Mouse (Mus musculus): Measurements from ENCODE around the gene Ppp6r2. TPM values are rescaled to one million over a fixed set of nuclear protein-coding genes. Genes with fewer than 3 reads are reported as not detected.

Ppp6r2 gene
- polyA plus RNA-seq, 1 experiment from 2014 or later = 45.7 TPM

- no peak for DNase-seq (ENCODE audit: low spot score)
- Histone ChIP-seq H3K9me3 (no peaks in the 10 kb centered on the region), H3K27ac (peak overlapping the region; percentile 99), H3K27me3 (ENCODE audit: insufficient read depth, poor library complexity, severe bottlenecking) (0 out of 2 replicates have a peak, but pooled peaks cover 6% of the 10 kb centered on the region), H3K36me3 (0 out of 2 replicates have a peak, but pooled peaks cover 13% of the 10 kb centered on the region), H3K4me1 (replicated peaks) (peaks cover 98% of the 10 kb centered on the region), H3K4me3 (peak overlapping the region; percentile 87)
- WGBS = 15% methylated on average over 5 of the region's 5 CpGs
These were observed 34.2 kb upstream of the Ppp6r2 start for GRCm38 (mm10) chr15:89177121-89177520.

GRCm38 (mm10) chr15:89177576-89178259 is 33.6 kb upstream of the Ppp6r2 start:
- Histone ChIP-seq H3K4me3 (peak overlapping the region; percentile 87), H3K36me3 (0 out of 2 replicates have a peak, but pooled peaks cover 13% of the 10 kb centered on the region), H3K27ac (peak overlapping the region; percentile 99), H3K9me3 (no peaks in the 10 kb centered on the region), H3K4me1 (replicated peaks) (peaks cover 98% of the 10 kb centered on the region), H3K27me3 (ENCODE audit: insufficient read depth, poor library complexity, severe bottlenecking) (0 out of 2 replicates have a peak, but pooled peaks cover 6% of the 10 kb centered on the region)
- DNase-seq (ENCODE audit: low spot score) = no peak
- 79% methylated on average over 4 of the region's 4 CpGs for WGBS

DNA sequence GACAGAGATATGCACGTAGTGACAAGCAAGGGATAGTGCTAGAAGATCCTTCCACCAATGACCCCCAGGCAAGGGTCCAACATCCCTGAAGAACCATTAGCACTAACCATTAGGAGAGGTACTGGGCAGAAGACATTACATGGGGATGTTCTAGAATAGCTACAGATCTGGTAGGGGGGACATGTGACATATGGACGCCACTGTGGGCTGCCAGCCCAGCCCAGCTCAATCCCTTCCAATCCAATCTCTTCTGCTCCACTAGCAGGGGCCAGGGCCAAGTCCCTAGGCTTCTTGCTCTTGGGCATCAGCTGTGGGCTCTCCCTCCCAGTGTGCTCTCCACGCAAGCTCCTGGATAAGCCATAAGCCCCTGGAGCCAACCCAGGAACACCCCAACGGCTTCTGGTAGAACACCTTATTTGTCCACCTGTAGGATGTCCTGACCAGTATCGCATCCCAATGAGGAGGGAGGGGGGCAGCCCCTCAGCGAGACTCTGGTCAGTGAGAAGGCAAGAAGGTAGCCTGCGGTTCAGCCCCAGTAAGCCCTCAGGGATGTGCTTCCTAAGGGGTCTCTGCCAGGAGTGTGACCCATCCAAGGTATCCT is 33.0 kb upstream of the Ppp6r2 start:
- peak overlapping the region; percentile 99 for H3K27ac ChIP-seq
- peak overlapping the region; percentile 87 for H3K4me3 ChIP-seq
- WGBS = 72% methylated on average over 7 of the region's 7 CpGs
- H3K9me3 ChIP-seq = no peaks in the 10 kb centered on the region
- H3K4me1 ChIP-seq (replicated peaks) = peaks cover 97% of the 10 kb centered on the region
- H3K27me3 ChIP-seq (ENCODE audit: insufficient read depth, poor library complexity, severe bottlenecking) = 0 out of 2 replicates have a peak, but pooled peaks cover 6% of the 10 kb centered on the region
- no peak for DNase-seq (ENCODE audit: low spot score)
- 0 out of 2 replicates have a peak, but pooled peaks cover 13% of the 10 kb centered on the region for H3K36me3 ChIP-seq

- Histone ChIP-seq H3K9me3 (no peaks in the 10 kb centered on the region), H3K36me3 (0 out of 2 replicates have a peak, but pooled peaks cover 13% of the 10 kb centered on the region), H3K4me1 (replicated peaks) (peaks cover 97% of the 10 kb centered on the region), H3K27ac (peak overlapping the region; percentile 99), H3K27me3 (ENCODE audit: insufficient read depth, poor library complexity, severe bottlenecking) (0 out of 2 replicates have a peak, but pooled peaks cover 6% of the 10 kb centered on the region), H3K4me3 (peak overlapping the region; percentile 87)
- DNase-seq (ENCODE audit: low spot score) = peak; percentile 65
- 5% methylated on average over 16 of the region's 16 CpGs for WGBS
These were observed 32.3 kb upstream of the Ppp6r2 start for GRCm38 (mm10) chr15:89178954-89179629.

DNA sequence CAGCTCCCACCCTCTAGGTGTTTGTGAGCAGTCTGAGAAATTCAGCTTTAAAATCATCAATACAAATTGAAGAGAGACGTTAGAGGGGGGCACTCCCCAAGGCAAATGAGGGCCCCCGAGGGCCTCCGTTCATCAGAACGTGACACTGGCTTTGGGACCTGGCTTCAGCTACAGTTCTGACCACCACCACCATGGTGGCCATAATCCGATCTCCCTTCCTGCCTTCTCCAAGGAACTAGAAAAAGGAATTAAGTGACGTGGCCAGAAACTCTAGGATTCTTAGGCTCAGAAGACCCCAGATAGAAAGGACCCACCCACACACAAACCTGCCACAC is 31.8 kb upstream of the Ppp6r2 start:
- Histone ChIP-seq H3K27ac (peak overlapping the region; percentile 99), H3K27me3 (ENCODE audit: insufficient read depth, poor library complexity, severe bottlenecking) (0 out of 2 replicates have a peak, but pooled peaks cover 5% of the 10 kb centered on the region), H3K9me3 (no peaks in the 10 kb centered on the region), H3K4me1 (replicated peaks) (peaks cover 97% of the 10 kb centered on the region), H3K36me3 (peaks cover 17% of the 10 kb centered on the region), H3K4me3 (peak overlapping the region; percentile 87)
- no peak for DNase-seq (ENCODE audit: low spot score)
- WGBS = 3% methylated on average over 6 of the region's 6 CpGs

GRCm38 (mm10) chr15:89180081-89180541 is 31.2 kb upstream of the Ppp6r2 start:
- peak overlapping the region; percentile 99 for H3K27ac ChIP-seq
- peak overlapping the region; percentile 87 for H3K4me3 ChIP-seq
- DNase-seq (ENCODE audit: low spot score) = no peak
- no peaks in the 10 kb centered on the region for H3K27me3 ChIP-seq (ENCODE audit: insufficient read depth, poor library complexity, severe bottlenecking)
- under 1% methylated on average over 26 of the region's 26 CpGs for WGBS
- H3K4me1 ChIP-seq (replicated peaks) = peaks cover 93% of the 10 kb centered on the region
- H3K36me3 ChIP-seq = peaks cover 21% of the 10 kb centered on the region
- H3K9me3 ChIP-seq = no peaks in the 10 kb centered on the region

GRCm38 (mm10) chr15:89180571-89181229 is 30.7 kb upstream of the Ppp6r2 start, which contains the start of gene Plxnb2:
Plxnb2 (minus strand) TSS chr15:89180788.
- under 1% methylated on average over 72 of the region's 72 CpGs for WGBS
- DNase-seq (ENCODE audit: low spot score) = peak; percentile 90
- H3K4me1 ChIP-seq (replicated peaks) = peaks cover 87% of the 10 kb centered on the region
- peak within 1 kb of the TSS; percentile 99 for H3K27ac ChIP-seq
- peaks cover 21% of the 10 kb centered on the region for H3K36me3 ChIP-seq
- H3K27me3 ChIP-seq (ENCODE audit: insufficient read depth, poor library complexity, severe bottlenecking) = no peaks in the 10 kb centered on the region
- H3K9me3 ChIP-seq = no peaks in the 10 kb centered on the region
- H3K4me3 ChIP-seq = peak within 1 kb of the TSS; percentile 87

GRCm38 (mm10) chr15:89181561-89182270 is 29.6 kb upstream of the Ppp6r2 start:
- Histone ChIP-seq H3K27me3 (ENCODE audit: insufficient read depth, poor library complexity, severe bottlenecking) (no peaks in the 10 kb centered on the region), H3K9me3 (no peaks in the 10 kb centered on the region), H3K36me3 (peaks cover 25% of the 10 kb centered on the region), H3K4me3 (peak overlapping the region; percentile 87), H3K27ac (peak overlapping the region; percentile 99), H3K4me1 (replicated peaks) (peaks cover 77% of the 10 kb centered on the region)
- 78% methylated on average over 10 of the region's 10 CpGs for WGBS
- no peak for DNase-seq (ENCODE audit: low spot score)

DNA sequence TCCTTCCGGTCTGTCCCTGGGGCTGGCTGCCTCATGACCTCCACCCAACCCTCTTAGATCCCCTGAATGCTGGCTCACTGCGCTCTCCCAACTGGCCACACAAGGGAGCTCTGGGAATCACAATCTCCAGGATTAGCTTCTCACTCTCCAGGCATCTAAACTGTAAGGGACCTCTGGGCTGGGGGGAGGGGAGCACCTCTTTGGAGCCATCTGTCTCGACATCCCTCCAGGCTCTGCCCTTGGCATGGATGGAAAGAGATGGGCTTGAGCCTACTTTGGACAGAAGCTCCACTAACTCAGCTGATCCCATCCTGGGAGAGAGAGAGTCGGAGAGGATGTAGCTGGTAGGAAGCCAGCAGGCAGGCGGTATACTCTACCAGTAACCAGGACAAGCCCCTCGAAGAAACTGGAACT is 29.0 kb upstream of the Ppp6r2 start:
- 52% methylated on average over 6 of the region's 6 CpGs for WGBS
- Histone ChIP-seq H3K36me3 (peaks cover 31% of the 10 kb centered on the region), H3K27me3 (ENCODE audit: insufficient read depth, poor library complexity, severe bottlenecking) (no peaks in the 10 kb centered on the region), H3K27ac (peak overlapping the region; percentile 99), H3K4me1 (replicated peaks) (peaks cover 71% of the 10 kb centered on the region), H3K9me3 (no peaks in the 10 kb centered on the region), H3K4me3 (peak overlapping the region; percentile 11; the same call in 1 of the 2 replicates)
- peak; percentile 36 for DNase-seq (ENCODE audit: low spot score)

DNA sequence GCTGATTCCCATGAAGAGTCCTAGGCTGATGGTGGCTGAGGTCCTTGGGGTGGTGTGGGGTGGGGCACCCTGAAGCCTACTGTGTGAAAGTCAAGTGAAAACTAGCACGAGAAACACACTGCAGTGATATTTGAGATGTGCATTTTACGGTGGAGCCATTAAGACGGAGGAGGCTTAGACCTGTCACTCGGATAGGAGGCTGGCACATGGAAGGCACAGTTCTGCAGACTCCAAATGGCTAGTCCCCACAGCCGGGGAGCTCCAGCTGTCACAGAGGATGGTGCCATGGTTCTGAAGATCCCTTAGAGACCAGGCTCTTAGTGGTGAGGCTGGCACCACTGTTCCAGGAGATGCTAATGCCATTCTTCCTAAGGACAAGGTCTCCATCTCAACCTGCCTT is 28.5 kb upstream of the Ppp6r2 start:
- peaks cover 66% of the 10 kb centered on the region for H3K4me1 ChIP-seq (replicated peaks)
- DNase-seq (ENCODE audit: low spot score) = no peak
- H3K27me3 ChIP-seq (ENCODE audit: insufficient read depth, poor library complexity, severe bottlenecking) = no peaks in the 10 kb centered on the region
- H3K36me3 ChIP-seq = peaks cover 36% of the 10 kb centered on the region
- WGBS = 77% methylated on average over 5 of the region's 5 CpGs
- peak overlapping the region; percentile 99 for H3K27ac ChIP-seq
- no peaks in the 10 kb centered on the region for H3K9me3 ChIP-seq
- H3K4me3 ChIP-seq = no peak overlapping the region

DNA sequence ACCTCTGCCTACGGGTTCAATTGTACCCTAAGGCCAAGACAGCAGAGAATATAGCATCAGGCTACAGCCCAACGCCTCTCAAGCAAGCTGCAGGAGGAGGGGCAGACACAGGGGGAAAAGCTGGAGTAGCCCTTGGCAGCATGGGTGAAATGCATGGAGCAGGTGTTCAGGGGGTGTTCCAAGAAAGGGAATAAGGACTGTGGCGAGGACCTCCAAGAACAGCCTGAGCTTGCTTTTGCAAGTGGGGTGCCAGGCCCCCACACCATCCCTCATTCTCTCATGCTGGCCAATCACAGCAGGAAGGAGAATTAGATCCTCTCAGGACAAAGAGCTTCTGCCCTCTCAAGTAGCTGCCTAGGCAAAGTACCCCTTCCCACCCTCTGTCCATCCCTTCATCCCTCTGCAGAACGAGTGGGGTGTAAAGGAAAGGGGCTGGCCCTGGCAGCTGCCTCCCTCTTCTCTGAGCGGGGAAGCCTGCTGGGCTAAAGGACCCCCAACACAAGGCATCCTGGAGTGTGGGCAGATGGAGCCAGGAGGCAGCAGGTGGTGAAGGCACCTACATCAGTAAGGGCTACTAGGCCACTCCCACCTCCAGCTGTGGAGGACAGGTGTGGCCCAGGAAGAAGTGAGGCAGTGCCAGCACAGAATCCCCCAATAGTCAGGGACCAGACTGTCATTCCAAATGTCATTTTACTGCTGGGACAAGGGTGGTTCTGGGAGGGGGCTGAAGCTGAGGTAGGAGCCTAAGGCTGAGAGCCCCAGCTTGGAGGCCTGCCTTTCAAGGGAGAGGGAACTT is 27.0 kb upstream of the Ppp6r2 start:
- Histone ChIP-seq H3K4me1 (replicated peaks) (peaks cover 51% of the 10 kb centered on the region), H3K4me3 (no peak overlapping the region), H3K27ac (peak overlapping the region; percentile 71; the same call in 1 of the 2 replicates), H3K27me3 (ENCODE audit: insufficient read depth, poor library complexity, severe bottlenecking) (no peaks in the 10 kb centered on the region), H3K9me3 (no peaks in the 10 kb centered on the region), H3K36me3 (peaks cover 51% of the 10 kb centered on the region)
- 49% methylated on average over 5 of the region's 5 CpGs for WGBS
- DNase-seq (ENCODE audit: low spot score) = no peak
